Mouse (Mus musculus): ENCODE measurements around the gene Khsrp.

The Khsrp gene

GRCm38 (mm10) chr17:57027471-57027870 is 3.9 kb downstream of the Khsrp start:
- DNase-seq: no peak

- no peak for DNase-seq
These were observed 10.4 kb downstream of the Khsrp start for GRCm38 (mm10) chr17:57020960-57021359.

GRCm38 (mm10) chr17:57019693-57020092 is 11.6 kb downstream of the Khsrp start:
- no peak for DNase-seq

GRCm38 (mm10) chr17:57012245-57012795 is 19.0 kb downstream of the Khsrp start:
- no peak for DNase-seq

GRCm38 (mm10) chr17:57011236-57012141 is 19.8 kb downstream of the Khsrp start, which contains the start of the genes Gtf2f1 and Gm17949:
TSS of gene Gtf2f1 (minus strand) at chr17:57011288.
TSS of gene Gm17949 (plus strand) at chr17:57011469.
- DNase-seq: peak; percentile 95

DNA sequence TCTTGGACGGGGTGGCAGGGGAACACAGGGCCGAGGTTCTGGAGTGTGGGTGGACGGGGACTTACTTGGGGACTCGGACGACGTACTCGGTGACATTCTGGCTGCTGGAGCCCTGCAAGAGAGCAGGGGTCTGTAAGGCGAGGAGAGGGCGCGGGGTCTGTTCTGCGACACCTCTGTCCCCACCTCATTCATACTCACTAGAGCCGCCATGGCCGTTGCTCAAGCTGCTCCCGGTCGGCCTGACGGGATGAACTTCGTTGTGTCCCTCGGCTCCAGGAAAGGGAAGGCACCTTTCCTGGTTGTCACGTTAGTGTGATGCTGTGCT is 20.4 kb downstream of the Khsrp start:
- no peak for DNase-seq

DNA sequence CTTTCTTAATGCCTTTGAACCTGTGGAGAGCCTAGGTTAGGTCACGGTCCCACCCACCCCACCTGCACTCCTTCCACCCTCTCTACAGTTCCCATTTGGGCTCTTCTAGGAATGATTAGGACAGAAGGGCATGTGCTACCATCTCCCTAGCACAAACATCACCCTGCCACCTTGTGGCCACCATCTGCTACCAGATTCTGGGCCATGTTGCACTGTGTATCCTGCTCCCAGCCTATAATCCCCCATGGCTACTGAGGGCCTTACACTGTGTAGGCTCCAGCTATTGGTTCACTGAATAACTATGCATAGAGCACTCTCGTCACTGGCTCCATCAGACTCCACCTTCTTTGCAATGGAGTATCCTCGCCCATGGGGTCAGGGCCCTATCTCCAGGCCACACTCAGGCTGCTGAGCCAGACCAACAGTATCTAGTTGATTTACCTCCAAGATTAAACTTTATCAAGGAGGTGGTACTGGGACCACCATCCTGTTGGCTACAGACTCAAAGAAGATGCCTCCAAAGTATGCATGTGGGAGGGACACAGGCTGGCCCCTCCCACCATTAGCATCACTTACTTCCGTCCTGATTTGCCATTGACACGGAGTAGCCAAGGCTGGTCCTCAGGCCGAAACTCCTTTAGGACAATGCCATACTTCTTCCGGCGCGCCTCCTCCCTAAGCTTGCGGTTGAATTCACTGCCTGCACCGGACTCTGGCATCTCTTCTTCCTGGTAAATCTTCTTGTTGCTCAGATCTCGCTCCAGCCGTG is 24.0 kb downstream of the Khsrp start:
- DNase-seq: no peak

DNA sequence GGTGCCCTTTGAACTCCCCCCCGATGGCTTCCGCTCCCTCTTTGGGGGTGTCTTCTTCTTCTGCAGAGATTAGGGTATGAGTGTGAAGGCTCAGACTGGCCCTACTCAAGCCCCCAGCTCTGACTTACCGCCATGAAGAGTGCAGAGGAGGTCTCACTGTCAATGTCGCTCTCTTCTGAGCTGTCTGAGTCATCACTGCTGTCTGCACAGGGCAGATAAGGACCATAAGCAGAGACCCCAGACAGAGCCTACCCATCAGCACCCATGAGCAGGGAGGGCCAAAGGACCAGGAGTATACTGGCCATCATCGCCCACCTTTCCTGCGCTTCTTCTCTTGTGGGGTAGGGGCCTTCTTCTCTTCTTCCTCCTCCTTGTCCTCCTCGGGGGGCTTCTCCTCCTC is 27.3 kb downstream of the Khsrp start:
- DNase-seq: no peak

DNA sequence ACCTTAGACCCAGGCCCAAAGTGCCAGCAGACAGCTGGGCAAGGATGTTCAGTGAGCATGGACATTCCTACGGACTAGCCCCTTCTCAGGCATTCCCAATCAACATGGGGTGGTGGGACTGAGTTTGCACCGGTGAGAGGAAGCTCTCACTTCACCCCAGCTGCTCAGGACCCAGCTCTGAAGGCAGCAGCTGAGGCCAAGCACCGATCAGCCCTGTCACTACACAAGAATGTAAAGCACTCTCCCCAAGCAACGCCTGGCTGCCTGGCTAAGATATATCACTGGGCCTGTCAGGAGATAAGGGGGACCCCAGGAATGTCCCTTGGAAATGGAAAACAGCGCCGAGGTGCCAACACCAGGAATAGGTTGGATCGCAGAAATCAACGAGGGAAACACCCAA is 30.1 kb downstream of the Khsrp start:
- DNase-seq: no peak

DNA sequence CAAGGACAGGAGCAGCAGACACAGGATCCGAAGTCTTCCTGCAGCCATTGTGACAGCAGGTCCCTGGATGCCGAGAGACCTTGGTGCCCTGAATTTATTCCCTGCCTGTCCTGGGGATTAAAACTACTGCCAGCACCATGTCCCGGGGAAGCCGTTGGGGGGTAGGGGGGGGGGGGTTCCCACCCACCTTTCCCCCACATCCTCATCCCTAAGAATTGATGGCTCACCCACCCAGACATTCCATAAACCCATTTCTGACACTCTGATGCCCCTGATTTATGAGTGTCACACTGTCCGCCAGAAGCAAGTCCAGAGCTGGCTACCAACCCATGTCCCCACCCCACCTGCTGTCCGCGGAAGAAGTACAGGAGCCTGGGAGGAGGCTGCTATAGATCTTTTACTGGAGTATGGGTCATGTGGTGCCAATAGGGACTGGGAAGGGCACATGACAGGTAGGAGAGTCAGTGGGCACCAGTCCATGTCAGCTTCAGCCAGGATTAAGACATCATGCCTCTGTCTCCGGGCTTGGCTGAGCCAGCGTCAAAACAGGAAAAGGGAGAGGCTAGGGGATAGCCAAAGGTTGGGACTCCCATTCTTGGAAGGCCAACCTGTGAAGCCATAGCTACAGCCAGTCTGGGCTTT is 31.2 kb downstream of the Khsrp start, which contains the start of gene Pspn:
Gene Pspn, minus strand, starts transcription at position 51 of the 642 bp plus-strand sequence.
- no peak for DNase-seq

- DNase-seq: no peak
These were observed 31.9 kb downstream of the Khsrp start for GRCm38 (mm10) chr17:56999414-56999813.

DNA sequence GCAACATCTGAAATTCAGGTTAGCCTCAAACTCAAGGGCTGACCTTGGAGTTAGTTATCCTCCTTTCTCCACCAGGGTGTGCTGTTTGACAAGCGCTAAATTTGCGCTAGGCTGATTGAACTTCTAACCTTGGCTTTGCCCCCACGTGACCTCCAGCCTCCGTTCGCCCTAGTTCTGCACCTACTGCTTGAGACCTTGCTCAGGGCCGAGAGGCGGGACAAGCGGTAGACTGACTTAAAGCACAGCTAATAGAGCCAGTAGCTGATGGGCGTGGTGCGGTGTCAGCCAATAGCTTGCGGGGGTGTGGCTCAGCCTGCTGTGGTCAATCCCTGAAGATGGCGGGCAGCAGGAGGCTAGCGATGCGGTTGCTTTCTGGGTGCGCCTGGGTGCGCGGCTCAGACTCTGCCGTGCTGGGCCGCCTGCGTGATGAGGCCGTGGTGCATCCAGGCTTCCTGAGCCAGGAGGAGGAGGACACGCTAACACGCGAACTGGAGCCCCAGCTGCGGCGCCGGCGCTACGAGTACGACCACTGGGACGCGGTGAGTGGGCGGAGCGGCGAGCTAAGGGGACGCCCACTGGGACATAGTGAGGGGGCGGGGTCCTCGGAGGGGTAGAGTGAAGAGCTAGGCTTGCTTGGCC is 34.2 kb downstream of the Khsrp start, which contains the start of gene Alkbh7:
Gene Alkbh7, plus strand, starts transcription at position 311 of the 639 bp plus-strand sequence.
- DNase-seq: peak; percentile 100

DNA sequence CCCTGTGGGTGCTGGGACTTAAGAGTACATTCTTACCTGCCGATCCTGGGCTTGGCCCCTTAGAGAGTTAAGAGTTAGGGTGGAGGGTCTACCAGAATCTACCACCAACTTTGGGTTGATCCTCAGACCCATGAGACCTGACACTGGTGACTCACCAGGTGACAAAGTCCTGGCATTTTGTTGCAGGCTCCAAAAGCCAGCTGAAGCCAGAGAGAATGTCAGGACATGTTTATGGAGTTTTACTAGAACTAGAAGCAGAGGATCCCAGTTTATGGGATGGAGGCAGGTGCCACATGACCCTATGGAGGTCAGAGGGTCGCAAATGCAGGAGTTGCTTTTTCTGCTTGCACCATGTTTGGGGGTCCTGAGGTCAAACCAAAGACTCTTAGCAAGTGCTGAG is 34.8 kb downstream of the Khsrp start:
- no peak for DNase-seq

- no peak for DNase-seq
These were observed 36.3 kb downstream of the Khsrp start for GRCm38 (mm10) chr17:56995046-56995445.

DNA sequence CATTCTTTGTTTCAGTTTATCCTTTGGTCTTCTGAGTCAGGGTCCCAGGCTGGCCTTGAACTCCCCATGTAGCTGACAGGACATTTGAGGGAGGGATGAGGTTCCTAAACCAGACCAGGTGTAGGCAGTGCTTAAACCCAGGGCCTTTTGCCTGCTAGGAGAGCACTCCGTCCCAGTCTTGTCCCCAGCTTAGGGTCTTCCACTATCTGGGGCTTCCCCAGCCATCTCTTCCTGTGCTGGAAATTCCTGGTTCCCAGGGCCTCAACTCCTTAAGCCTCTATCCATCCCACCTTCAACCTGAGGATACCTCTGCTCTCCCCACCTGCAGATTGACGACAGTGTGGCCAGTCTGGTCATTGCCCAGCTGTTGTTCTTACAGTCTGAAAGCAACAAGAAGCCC is 40.4 kb downstream of the Khsrp start:
- DNase-seq: no peak

GRCm38 (mm10) chr17:56990115-56990746 is 41.1 kb downstream of the Khsrp start, which contains the start of gene Clpp:
TSS of gene Clpp (plus strand) at chr17:56990305.
- peak; percentile 99 for DNase-seq

DNA sequence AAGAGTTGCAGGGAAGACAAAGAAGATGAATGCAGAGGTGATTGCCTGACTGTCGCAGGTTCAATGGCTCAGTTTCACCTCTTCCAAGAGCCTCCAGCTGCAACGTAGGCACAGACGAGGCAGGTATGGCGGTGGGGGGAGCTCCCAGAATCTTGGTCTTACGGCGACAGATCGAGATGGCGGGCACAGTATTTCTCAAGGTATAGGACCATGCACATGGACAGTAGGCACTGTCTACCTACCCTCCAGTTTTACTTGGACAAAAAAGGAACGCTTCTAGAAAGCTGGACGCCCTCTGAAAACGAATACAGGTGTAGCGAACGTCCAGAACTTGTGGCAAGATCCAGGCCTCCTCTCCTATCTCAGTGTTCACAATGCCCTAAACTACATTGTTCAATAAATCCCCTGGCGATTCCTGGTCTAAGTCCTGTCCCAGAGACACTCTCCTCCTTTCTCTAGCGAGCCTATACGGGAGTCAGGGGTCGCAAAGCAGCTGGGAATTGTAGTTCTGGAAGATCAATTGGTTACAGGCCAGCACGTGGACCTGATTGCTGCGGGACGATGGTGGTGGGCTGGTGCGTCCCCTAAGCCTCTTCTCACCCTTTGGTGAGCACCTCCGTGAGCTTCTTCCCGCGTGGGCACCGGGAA is 41.7 kb downstream of the Khsrp start:
- DNase-seq: peak; percentile 93

DNA sequence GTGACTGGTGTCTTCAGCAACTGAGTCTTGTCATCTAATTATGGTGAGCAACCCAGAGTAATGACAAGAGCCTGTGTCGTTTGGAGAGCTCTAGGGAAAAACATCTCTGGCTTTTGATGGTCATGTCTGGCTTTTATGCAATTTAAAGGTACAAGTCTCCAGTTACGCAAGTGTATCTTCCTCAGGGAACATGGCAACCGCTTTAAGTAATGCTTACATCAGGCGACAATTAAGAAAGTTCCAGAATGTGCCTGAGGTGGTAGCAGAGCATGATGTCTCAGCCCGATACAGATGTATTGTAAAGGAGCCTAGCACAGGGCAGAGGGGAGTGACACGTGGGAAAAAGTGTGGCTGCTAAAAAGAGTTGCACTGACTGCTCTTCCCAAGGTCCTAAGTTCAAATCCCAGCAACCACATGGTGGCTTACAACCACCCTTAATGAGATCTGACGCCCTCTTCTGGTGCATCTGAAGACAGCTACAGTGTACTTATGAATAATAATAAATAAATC is 42.3 kb downstream of the Khsrp start:
- no peak for DNase-seq

DNA sequence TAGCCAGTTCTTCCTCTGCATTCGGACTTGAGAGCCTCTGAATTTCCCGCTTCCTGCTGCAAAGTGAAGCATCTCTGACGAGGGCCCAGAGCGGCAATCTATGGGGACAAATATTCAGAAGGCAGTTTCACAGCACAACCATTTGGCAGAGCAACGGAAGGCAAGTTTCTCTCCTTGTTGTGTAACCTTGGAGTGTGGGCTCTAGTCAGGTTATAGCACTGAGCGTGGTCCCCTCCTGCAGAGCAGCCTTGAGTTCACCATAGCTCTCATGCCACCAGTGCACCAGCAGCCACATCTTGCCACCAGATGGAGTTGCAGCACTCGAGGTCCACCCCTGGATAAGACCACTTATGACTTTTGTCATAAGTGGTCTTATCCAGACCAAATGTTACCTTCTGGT is 42.9 kb downstream of the Khsrp start:
- DNase-seq: no peak

DNA sequence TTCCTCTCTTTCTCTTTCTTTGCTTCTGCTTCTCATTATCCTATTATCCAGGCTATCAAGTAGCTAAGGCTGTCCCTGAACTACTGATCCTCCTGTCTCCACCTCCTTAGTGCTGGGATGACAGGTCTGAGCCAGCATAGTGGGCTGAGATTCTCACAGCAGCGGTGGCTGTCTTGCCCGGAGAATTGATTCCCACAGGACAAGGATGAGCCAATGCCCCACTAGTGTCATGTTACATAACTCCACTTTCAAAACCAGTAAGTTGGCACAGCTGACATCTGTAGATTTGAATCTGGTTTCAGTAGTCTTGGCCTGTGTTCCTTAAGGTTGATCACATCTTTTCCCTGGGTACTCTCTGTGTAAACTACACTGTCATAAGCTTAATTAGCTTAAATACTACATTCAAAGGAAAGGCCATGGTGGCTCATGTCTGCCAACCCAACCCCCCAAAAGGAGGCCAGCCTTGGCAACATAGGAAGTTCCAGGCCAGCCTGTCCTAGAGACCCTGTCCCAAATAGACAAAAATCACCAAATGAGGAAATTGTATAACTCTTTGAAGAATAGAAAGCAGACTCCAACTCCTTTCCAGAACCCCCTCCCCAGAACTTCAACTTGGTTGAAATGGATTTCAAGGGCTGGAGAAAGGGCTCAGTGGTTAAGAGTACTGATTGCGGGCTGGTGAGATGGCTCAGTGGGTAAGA is 45.1 kb downstream of the Khsrp start:
- DNase-seq: no peak
